Mouse (Mus musculus) embryonic facial prominence, embryonic 15.5 days (tissue): Measurements from ENCODE around the gene Ccdc12. TPM values are rescaled to one million over a fixed set of nuclear protein-coding genes. Genes with fewer than 3 reads are reported as not detected.

Experiments used
- ATAC-seq: fragments of 200-750 bp; cut with Nextera tagmentation; 2 replicates; pipeline ENCODE4 v1.8.0; 2017; ENCODE audit warnings: low read depth, moderate TSS enrichment; ENCODE audit not compliant: insufficient number of reproducible peaks, low FRiP score, low TSS enrichment
- H3K27ac ChIP-seq: fragments of 300-500 bp; sonication (generic); replicated peaks from 2 replicates; pipeline ENCODE4 v1.5.1; 2015; ENCODE audit warnings: mild to moderate bottlenecking, inconsistent platforms
- H3K27me3 ChIP-seq: fragments of 300-500 bp; sonication (generic); 2 replicates; pipeline ENCODE4 v1.6.1; 2015; ENCODE audit warnings: inconsistent platforms
- H3K36me3 ChIP-seq: fragments of 300-500 bp; sonication (generic); 2 replicates; pipeline ENCODE4 v1.6.1; 2015; ENCODE audit warnings: mild to moderate bottlenecking, inconsistent platforms
- H3K4me1 ChIP-seq: fragments of 300-500 bp; sonication (generic); 2 replicates; pipeline ENCODE4 v1.6.1; 2015; ENCODE audit warnings: inconsistent platforms
- H3K4me2 ChIP-seq: fragments of 300-500 bp; sonication (generic); replicated peaks from 2 replicates; pipeline ENCODE4 v1.6.1; 2015; ENCODE audit warnings: mild to moderate bottlenecking, inconsistent platforms
- H3K4me3 ChIP-seq: fragments of 300-500 bp; sonication (generic); replicated peaks from 2 replicates; pipeline ENCODE4 v1.5.1; 2015; ENCODE audit warnings: mild to moderate bottlenecking, inconsistent platforms
- H3K9ac ChIP-seq: fragments of 300-500 bp; sonication (generic); 2 replicates; pipeline ENCODE4 v1.6.1; 2015; ENCODE audit warnings: inconsistent platforms
- H3K9me3 ChIP-seq: fragments of 300-500 bp; sonication (generic); replicated peaks from 2 replicates; pipeline ENCODE4 v1.6.1; 2016; ENCODE audit warnings: inconsistent platforms
- whole genome bisulfite sequencing: fragments of 180-500 bp; shearing (Covaris S2); methylation state at CpG from one replicate; pipeline ENCODE4 v1.1.7; 2015; 5-methylcytosine and 5-hydroxymethylcytosine counted together
- polyA plus RNA-seq: library from polyadenylated mRNA; unstranded; fragments of >200 nt; fragmentation: Nextera tagmentation; extraction: Ambion mirVana; gene quantifications from 2 replicates; pipeline ENCODE4 v1.2.1, GENCODE M21; 2015

Ccdc12 gene
- polyA plus RNA-seq, 1 experiment from 2014 or later, result 131 TPM

DNA sequence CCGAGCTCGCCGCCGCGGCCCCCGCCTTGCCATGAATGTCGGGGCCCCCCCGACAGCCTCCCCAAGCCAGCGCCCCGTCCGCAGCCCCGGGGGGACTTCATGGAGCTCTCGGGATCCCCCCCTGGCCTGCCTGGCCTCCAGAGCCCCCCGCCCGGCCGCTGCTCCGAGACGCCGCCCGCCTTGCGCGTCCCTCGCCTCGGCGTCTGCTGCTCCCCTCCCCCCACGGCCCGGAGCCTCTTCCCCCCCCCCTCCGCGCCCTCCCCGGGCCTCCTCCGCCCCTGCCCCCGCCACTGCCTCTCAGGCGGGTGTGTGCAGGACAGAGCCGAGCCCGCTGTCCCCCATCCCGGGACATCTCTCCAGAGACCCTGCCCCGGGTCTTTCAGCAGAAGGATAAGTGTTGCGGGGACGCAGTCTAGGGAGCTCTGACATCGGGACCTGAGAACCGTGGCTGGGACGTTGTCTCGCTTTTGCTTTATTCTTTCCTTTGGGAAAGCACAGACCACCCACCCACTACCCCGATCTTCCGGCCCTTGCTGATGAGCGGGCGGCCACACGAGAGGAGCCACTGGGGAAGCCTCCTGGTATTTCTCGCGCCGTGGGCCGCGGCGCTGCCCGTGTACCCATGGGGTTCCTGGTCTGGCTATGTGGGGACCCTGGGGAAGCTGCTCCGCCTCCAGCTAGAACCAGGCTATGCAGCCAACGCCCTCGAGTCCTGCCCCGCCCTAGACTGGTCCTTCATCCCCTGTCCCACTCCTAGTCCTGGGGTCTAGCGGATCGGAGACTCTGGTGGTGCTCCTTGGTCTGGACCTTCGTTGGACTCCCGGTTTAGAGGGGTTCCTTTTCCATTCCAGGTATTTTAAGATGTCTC is 87.4 kb downstream of the Ccdc12 start:
- peak; percentile 63 for ATAC-seq
- Histone ChIP-seq H3K27me3 (peaks cover 19% of the 10 kb centered on the region), H3K4me2 (peak overlapping the region; percentile 56), H3K9ac (peak overlapping the region; percentile 59), H3K9me3 (no peaks in the 10 kb centered on the region), H3K36me3 (no peaks in the 10 kb centered on the region), H3K27ac (peak overlapping the region; percentile 97), H3K4me1 (peaks cover 44% of the 10 kb centered on the region), H3K4me3 (peak overlapping the region; percentile 63)
- WGBS, result 2% methylated on average over 48 of the region's 63 CpGs

DNA sequence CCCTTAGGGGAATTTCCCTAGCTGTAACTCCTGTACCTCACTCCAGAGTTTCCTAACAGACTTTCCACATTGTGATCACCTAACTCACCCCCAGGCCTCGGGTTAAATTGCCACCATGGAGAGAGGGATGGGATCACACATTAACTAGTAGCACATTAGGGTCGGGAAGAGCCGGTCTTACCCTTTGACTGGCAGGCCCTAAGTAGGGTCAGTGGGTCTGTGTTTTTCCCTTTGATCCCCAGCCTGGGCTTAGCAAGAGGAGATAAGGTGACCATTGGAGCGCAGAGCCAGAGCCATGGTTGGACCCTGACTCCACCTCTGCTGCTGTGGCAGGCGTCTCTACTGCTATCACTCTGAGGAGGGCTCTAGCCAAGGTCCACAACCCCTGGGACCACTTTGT is 89.4 kb downstream of the Ccdc12 start:
- no peaks in the 10 kb centered on the region for H3K9me3 ChIP-seq
- H3K4me3 ChIP-seq, result no peak overlapping the region
- no peak overlapping the region for H3K4me2 ChIP-seq
- H3K27me3 ChIP-seq, result peaks cover 14% of the 10 kb centered on the region; the same call in 1 of the 2 replicates
- H3K36me3 ChIP-seq, result no peaks in the 10 kb centered on the region
- WGBS, result 34% methylated on average over 5 of the region's 5 CpGs
- ATAC-seq, result no peak
- H3K4me1 ChIP-seq, result peaks cover 44% of the 10 kb centered on the region
- no peak overlapping the region for H3K27ac ChIP-seq
- H3K9ac ChIP-seq, result no peak overlapping the region

DNA sequence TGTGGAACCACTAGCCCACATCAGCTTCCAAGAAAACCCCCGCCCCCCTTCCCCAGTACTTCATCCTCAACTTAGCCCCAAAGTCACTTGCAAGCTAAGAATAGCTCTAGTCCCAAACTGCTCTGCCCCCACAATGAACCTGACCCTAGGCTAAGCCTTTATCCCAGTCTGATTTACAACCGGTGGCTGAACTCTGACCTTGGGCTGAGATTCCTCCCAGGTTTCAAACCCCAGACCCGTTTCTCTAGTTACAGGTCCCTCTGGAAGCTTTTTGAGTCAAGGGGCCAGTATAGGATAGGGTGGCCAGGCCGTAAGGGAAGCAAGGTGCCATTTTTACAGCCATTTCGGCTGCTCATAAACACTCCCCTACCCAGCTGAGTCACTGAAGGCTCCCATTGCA is 89.9 kb downstream of the Ccdc12 start:
- peaks cover 45% of the 10 kb centered on the region for H3K4me1 ChIP-seq
- no peaks in the 10 kb centered on the region for H3K9me3 ChIP-seq
- no peak overlapping the region for H3K4me2 ChIP-seq
- no peak for ATAC-seq
- peaks cover 14% of the 10 kb centered on the region; the same call in 1 of the 2 replicates for H3K27me3 ChIP-seq
- H3K27ac ChIP-seq, result no peak overlapping the region
- no peak overlapping the region for H3K9ac ChIP-seq
- WGBS, result 40% methylated on average over 5 of the region's 5 CpGs
- H3K4me3 ChIP-seq, result no peak overlapping the region
- H3K36me3 ChIP-seq, result no peaks in the 10 kb centered on the region

DNA sequence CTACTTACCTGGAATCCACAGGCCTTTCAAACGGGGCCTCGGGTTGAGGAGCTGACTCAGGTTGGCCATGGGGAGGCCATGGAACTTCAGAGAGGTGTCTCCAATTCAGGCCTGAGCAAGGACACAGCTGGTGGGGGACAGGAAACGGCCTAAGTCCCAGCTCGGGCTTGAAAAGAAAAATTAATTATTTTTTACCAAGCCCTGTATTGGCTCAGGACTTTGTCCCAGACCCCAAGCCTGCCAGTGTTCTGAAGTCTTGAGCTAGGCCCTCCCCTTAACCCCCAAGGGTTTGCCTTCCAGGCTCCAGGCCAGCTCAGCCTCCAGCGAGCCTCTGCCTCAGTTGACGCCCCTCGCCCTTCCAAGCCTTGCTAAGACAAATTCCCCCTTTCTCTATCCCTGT is 90.7 kb downstream of the Ccdc12 start, which contains the start of gene Pth1r:
Pth1r (minus strand) TSS at position 185 of the 400 bp plus-strand sequence.
- no peak within 1 kb of the TSS for H3K27ac ChIP-seq
- H3K9ac ChIP-seq, result no peak within 1 kb of the TSS
- no peaks in the 10 kb centered on the region for H3K36me3 ChIP-seq
- peaks cover 14% of the 10 kb centered on the region; the same call in 1 of the 2 replicates for H3K27me3 ChIP-seq
- no peaks in the 10 kb centered on the region for H3K9me3 ChIP-seq
- H3K4me3 ChIP-seq, result no peak within 1 kb of the TSS
- WGBS, result 48% methylated on average over 7 of the region's 7 CpGs
- H3K4me1 ChIP-seq, result peaks cover 51% of the 10 kb centered on the region
- ATAC-seq, result no peak
- no peak within 1 kb of the TSS for H3K4me2 ChIP-seq

DNA sequence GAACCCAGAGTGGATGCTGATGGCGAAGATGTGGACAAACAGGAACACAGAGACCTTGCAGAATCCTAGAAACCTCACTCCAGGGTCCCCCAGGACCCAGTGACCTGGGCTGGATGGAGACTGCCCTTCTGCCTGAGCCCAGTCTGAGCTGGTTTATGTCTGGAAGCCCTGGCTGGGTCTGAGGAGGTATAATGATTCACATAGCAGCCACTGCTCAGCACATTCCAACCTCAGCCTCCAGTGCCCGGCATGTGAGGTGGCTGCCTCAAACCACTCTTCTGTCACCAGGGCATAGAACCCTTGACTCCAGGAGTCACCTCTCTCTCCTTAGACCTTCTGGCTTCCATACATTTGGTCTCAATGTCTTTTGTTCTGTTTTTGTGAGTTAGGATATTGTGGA is 92.1 kb downstream of the Ccdc12 start:
- H3K4me3 ChIP-seq, result no peak overlapping the region
- H3K36me3 ChIP-seq, result no peaks in the 10 kb centered on the region
- 58% methylated on average over 2 of the region's 2 CpGs for WGBS
- peaks cover 49% of the 10 kb centered on the region for H3K4me1 ChIP-seq
- H3K9ac ChIP-seq, result no peak overlapping the region
- no peak overlapping the region for H3K4me2 ChIP-seq
- no peaks in the 10 kb centered on the region for H3K9me3 ChIP-seq
- no peak overlapping the region for H3K27ac ChIP-seq
- H3K27me3 ChIP-seq, result peaks cover 14% of the 10 kb centered on the region; the same call in 1 of the 2 replicates
- no peak for ATAC-seq

DNA sequence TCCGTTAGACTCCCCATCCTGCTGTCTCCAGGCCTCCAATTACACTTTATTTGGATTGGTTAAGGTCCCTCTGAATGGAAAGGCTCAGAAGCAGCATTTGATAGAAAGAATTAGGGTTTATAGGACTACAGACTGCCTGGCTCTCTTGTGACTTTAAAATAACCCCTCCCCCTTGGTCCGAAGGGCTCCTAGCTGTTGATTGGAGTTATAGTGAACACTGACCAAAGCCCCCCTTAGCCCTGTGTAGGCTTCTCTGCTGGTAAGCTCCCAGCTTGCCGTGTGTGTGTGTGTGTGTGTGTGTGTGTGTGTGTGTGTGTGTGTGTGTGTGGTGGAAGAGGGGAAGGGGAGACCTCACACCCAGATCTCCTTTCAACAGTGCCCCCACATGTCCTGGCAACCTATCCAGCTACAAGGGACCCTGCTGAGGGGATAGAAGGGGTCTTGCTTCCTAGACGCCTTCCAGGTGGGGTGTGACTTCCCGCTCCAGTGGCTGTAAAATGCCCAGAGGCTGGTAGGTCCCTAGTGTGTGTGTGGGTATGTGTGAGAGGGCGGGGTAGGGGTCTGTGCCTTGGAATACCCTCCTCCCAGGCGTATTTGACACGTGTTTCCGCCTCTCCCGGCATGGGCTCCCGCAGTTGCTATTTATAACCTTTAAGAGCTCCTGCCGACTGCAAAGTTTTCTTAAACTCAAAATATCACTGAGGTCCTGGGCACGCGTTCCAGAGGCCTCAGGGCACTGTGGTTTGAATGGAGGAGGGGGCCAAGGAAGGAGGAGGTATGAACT is 94.3 kb downstream of the Ccdc12 start:
- H3K4me2 ChIP-seq, result peak overlapping the region; percentile 10; the same call in 1 of the 2 replicates
- no peak overlapping the region for H3K9ac ChIP-seq
- peak; percentile 62 for ATAC-seq
- no peaks in the 10 kb centered on the region for H3K36me3 ChIP-seq
- H3K4me3 ChIP-seq, result no peak overlapping the region
- H3K4me1 ChIP-seq, result peaks cover 46% of the 10 kb centered on the region
- H3K27ac ChIP-seq, result peak overlapping the region; percentile 56
- H3K9me3 ChIP-seq, result no peaks in the 10 kb centered on the region
- peaks cover 3% of the 10 kb centered on the region; the same call in 1 of the 2 replicates for H3K27me3 ChIP-seq
- WGBS, result 11% methylated on average over 14 of the region's 14 CpGs

DNA sequence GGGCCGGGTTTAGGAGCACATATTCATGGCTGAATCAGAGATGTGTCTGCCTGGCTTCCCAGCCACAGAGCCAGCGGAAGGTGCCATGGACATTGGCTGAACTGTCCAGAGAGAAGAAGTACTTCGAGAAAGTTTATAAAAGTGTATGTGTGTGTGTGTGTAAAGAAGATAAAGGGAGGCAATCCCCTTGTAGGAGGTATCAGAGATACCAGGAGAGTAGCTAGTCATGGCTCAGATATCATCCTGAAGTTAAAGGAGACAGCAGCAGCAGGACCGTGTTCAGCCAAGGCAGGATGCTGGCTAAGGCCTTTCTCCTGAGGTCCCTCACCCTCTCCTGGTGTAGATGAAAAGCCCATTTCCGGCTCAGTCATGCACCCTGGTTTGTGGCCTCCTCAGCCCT is 95.1 kb downstream of the Ccdc12 start:
- WGBS, result 85% methylated on average over 5 of the region's 5 CpGs
- Histone ChIP-seq H3K27ac (peak overlapping the region; percentile 56), H3K9me3 (no peaks in the 10 kb centered on the region), H3K4me1 (peaks cover 39% of the 10 kb centered on the region), H3K4me3 (no peak overlapping the region), H3K4me2 (peak overlapping the region; percentile 10; the same call in 1 of the 2 replicates), H3K9ac (no peak overlapping the region), H3K27me3 (peaks cover 3% of the 10 kb centered on the region; the same call in 1 of the 2 replicates), H3K36me3 (no peaks in the 10 kb centered on the region)
- no peak for ATAC-seq

DNA sequence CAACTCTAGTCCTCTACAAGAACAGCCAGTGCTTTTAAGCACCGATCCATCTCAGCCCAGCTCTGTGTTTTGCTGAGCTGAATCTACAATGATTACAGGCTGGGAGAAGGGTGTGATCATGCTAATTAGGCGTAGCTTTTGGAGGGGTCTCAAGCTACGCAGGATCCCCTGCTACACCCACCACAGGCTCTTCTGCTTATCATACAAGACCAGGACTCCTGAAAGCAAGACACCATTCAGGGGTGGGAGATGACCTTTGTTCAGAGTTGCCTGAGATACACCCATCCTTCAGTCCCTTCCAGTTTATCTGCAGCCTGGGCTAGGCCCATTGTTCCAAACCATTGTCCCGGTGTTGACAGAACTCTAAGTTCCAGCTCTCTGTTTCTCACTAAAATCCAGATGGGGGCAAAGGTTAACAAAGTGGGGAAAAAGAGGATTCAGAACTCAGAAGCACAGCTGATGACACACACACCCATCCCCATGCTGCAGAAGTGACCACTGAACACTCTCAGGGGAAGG is 96.7 kb downstream of the Ccdc12 start:
- Histone ChIP-seq H3K4me1 (peaks cover 33% of the 10 kb centered on the region), H3K4me3 (no peak overlapping the region), H3K9me3 (no peaks in the 10 kb centered on the region), H3K4me2 (no peak overlapping the region), H3K9ac (no peak overlapping the region), H3K27me3 (peaks cover 3% of the 10 kb centered on the region; the same call in 1 of the 2 replicates), H3K27ac (no peak overlapping the region), H3K36me3 (no peaks in the 10 kb centered on the region)
- 79% methylated on average over 4 of the region's 4 CpGs for WGBS
- ATAC-seq, result no peak

DNA sequence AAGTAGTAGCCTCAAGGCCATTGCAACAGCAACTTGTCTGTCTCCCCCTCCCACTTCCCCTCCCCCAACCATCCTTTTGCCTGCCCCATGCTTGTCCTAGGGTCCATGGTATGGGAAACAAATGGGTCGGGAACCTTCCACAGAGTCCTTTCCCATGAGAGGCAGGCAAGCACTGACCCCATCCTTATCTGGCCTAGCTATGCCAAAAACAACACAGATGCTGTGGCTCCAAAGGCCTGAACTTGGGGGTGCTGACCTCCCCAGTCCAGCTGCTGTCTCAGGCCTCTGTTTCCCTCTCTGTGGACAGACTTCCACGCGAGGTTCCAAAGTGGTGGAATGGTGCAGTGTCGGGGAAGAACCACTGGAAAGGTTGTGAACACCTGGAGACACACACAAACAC is 97.5 kb downstream of the Ccdc12 start:
- no peak for ATAC-seq
- H3K9me3 ChIP-seq, result no peaks in the 10 kb centered on the region
- no peak overlapping the region for H3K9ac ChIP-seq
- H3K27ac ChIP-seq, result no peak overlapping the region
- no peak overlapping the region for H3K4me2 ChIP-seq
- no peak overlapping the region for H3K4me3 ChIP-seq
- H3K27me3 ChIP-seq, result peaks cover 3% of the 10 kb centered on the region; the same call in 1 of the 2 replicates
- peaks cover 41% of the 10 kb centered on the region for H3K4me1 ChIP-seq
- no peaks in the 10 kb centered on the region for H3K36me3 ChIP-seq
- WGBS, result 81% methylated on average over 4 of the region's 4 CpGs

DNA sequence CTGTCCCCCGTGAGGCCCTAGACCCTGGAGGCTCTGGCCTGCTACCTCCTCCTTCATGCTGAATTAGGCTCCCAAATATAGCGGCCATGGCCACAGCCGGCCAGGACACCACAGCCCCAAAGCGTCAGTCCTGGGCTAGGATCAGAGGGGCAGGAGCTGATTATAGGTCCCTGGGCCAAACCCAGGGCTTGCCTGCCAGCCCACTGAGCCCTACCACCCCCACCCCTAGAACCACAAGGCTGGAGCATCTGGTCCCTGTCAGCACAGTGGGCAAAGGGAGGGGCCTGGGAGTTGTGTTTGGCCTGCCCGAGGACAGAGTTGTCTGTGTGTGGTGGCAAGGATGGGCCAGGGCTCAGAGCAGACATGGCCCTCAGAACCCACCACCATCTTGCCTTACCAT is 101.5 kb downstream of the Ccdc12 start:
- Histone ChIP-seq H3K27ac (peak overlapping the region; percentile 63; the same call in 1 of the 2 replicates), H3K36me3 (no peaks in the 10 kb centered on the region), H3K9me3 (no peaks in the 10 kb centered on the region), H3K4me3 (no peak overlapping the region), H3K27me3 (no peaks in the 10 kb centered on the region), H3K4me1 (peaks cover 43% of the 10 kb centered on the region), H3K9ac (no peak overlapping the region), H3K4me2 (no peak overlapping the region)
- 60% methylated on average over 5 of the region's 5 CpGs for WGBS
- peak; percentile 76; the same call in 1 of the 2 replicates for ATAC-seq

DNA sequence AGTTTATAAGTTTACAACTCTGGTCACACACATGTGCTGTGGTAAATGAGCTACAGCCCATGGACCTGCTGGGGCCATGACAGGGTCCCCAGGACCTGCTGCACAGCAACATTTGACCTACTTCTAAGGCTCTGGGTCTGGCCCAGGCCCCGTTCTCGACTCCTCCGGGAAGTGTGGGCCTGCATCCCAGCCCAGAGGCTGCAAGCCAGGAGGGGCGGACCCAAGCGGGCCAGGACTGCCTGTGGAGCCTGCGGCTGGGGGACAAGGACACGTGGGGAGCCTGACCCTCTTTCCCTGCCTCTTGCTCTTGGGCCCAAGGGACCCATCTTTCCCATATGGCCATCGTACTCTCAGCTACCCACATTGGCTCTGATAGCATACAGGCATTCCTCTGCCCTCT is 102.3 kb downstream of the Ccdc12 start:
- Histone ChIP-seq H3K27me3 (no peaks in the 10 kb centered on the region), H3K9me3 (no peaks in the 10 kb centered on the region), H3K4me1 (peaks cover 44% of the 10 kb centered on the region), H3K4me3 (no peak overlapping the region), H3K9ac (no peak overlapping the region), H3K27ac (peak overlapping the region; percentile 63), H3K4me2 (no peak overlapping the region), H3K36me3 (no peaks in the 10 kb centered on the region)
- peak; percentile 51; the same call in 1 of the 2 replicates for ATAC-seq
- 47% methylated on average over 8 of the region's 8 CpGs for WGBS
